Mouse (Mus musculus) embryonic facial prominence, embryonic 13.5 days (tissue): Measurements from ENCODE around the gene Klhdc9. TPM values are rescaled to one million over a fixed set of nuclear protein-coding genes. Genes with fewer than 3 reads are reported as not detected.
A peak's percentile ranks its signal among the peaks of the same experiment; 100 is the strongest.

Experiments used
- ATAC-seq: fragments of 200-750 bp; cut with Nextera tagmentation; 2 replicates; pipeline ENCODE4 v1.8.0; 2017; ENCODE audit warnings: low read depth; ENCODE audit not compliant: insufficient number of reproducible peaks, insufficient read depth, low FRiP score, low TSS enrichment
- H3K27ac ChIP-seq: fragments of 300-500 bp; sonication (generic); 2 replicates; pipeline ENCODE4 v1.5.1; 2015; ENCODE audit warnings: moderate library complexity, mild to moderate bottlenecking, inconsistent platforms
- H3K27me3 ChIP-seq: fragments of 300-500 bp; sonication (generic); 2 replicates; pipeline ENCODE4 v1.6.1; 2015; ENCODE audit warnings: mild to moderate bottlenecking, inconsistent platforms
- H3K36me3 ChIP-seq: fragments of 300-500 bp; sonication (generic); 2 replicates; pipeline ENCODE4 v1.6.1; 2015; ENCODE audit warnings: mild to moderate bottlenecking, inconsistent platforms
- H3K4me1 ChIP-seq: fragments of 300-500 bp; sonication (generic); 2 replicates; pipeline ENCODE4 v1.6.1; 2015; ENCODE audit warnings: inconsistent platforms
- H3K4me2 ChIP-seq: fragments of 300-500 bp; sonication (generic); 2 replicates; pipeline ENCODE4 v1.6.1; 2015; ENCODE audit warnings: moderate library complexity, mild to moderate bottlenecking, inconsistent platforms
- H3K4me3 ChIP-seq: fragments of 300-500 bp; sonication (generic); 2 replicates; pipeline ENCODE4 v1.5.1; 2015; ENCODE audit warnings: mild to moderate bottlenecking, inconsistent platforms
- H3K9ac ChIP-seq: fragments of 300-500 bp; sonication (generic); 2 replicates; pipeline ENCODE4 v1.6.1; 2015; ENCODE audit warnings: mild to moderate bottlenecking, inconsistent platforms
- H3K9me3 ChIP-seq: fragments of 300-500 bp; sonication (generic); 2 replicates; pipeline ENCODE4 v1.6.1; 2016; ENCODE audit warnings: inconsistent platforms
- WGBS: fragments of 180-500 bp; shearing (Covaris S2); methylation state at CpG from one replicate; pipeline ENCODE4 v1.1.7; 2015; ENCODE audit warnings: mixed read lengths; 5-methylcytosine and 5-hydroxymethylcytosine counted together
- polyA plus RNA-seq: library from polyadenylated mRNA; unstranded; fragments of >200 nt; fragmentation: Nextera tagmentation; extraction: Ambion mirVana; gene quantifications from 2 replicates; pipeline ENCODE4 v1.2.1, GENCODE M21; 2015

Klhdc9 gene
- polyA plus RNA-seq, 1 experiment from 2014 or later = 1.2 TPM

DNA sequence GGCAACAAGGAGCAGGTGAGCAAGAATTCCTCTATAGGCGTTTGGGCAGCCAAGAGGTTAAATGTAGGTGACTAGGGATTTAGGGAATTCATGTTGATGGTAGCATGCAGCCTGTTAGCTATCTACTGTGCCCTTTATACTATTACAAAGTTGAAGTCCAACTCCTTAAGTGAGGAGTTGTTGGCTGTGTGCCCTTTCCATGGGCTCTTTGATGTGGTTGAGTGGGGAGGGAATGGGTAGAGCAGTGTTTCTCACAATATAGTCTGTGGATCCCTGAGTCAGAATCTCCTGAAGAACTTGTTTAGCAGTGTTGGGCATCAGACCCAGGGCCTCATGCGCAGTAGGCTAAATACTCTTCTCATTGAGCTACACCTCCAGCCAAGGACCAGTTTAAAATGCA is 3.8 kb downstream of the Klhdc9 start:
- Histone ChIP-seq H3K4me3 (no peak overlapping the region), H3K9ac (no peak overlapping the region), H3K27ac (no peak overlapping the region), H3K36me3 (peaks cover 31% of the 10 kb centered on the region), H3K9me3 (no peaks in the 10 kb centered on the region), H3K4me1 (peaks cover 15% of the 10 kb centered on the region), H3K27me3 (no peaks in the 10 kb centered on the region), H3K4me2 (no peak overlapping the region)
- ATAC-seq = no peak
- WGBS = 88% methylated on average over 2 of the region's 2 CpGs

DNA sequence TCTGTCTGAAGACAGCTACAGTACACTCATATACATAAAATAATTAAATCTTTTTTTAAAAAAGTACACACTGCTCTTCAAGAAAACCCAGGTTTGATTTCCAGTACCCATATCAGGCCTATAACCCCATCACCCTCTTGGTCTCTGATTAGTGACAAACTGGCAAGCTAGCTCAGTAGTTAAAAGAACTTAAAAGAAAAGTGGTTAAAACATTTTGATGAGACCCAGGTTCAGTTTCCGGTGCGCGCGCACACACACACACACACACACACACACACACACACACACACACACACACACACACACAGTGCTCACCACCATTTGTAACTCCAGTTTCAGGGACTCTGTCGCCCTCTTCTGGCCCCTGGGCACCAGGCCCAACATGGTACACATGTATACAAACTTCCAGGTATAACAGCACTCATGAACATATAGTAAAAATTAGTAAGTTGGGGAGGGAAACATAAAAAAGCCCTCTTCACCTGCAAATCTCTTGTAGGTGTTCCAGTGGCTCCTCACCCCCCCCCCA is 4.7 kb downstream of the Klhdc9 start:
- WGBS = 75% methylated on average over 5 of the region's 5 CpGs

DNA sequence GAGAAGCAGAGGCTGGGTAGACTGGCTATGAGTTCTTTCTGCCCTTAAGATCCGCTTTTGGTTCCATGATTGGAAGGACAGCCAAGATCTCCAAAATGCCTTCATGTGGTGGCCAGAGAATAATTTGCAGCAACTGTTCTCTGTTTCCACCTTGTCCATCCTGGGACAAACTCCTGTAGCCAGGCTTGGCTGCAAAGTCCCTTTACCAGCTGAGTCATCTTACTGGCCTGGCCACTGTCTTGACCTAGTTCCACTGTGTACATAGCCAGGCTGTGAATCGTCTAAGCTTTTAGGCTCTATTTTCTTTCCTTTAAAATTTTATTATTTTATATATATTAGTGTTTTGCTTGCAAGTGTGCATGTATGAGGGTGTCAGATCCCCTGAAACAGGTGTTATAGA is 11.4 kb downstream of the Klhdc9 start:
- H3K36me3 ChIP-seq = peaks cover 3% of the 10 kb centered on the region; the same call in 1 of the 2 replicates
- no peak for ATAC-seq
- H3K27ac ChIP-seq = no peak overlapping the region
- WGBS = 94% methylated on average over 2 of the region's 2 CpGs
- no peak overlapping the region for H3K4me2 ChIP-seq
- 0 out of 2 replicates have a peak, but pooled peaks cover 6% of the 10 kb centered on the region for H3K9me3 ChIP-seq
- H3K4me1 ChIP-seq = peaks cover 17% of the 10 kb centered on the region
- no peaks in the 10 kb centered on the region for H3K27me3 ChIP-seq
- H3K4me3 ChIP-seq = no peak overlapping the region
- H3K9ac ChIP-seq = no peak overlapping the region

More for the DNA sequence above, 4.7 kb downstream of the Klhdc9 start:
- Histone ChIP-seq H3K27ac (no peak overlapping the region), H3K4me1 (peaks cover 10% of the 10 kb centered on the region), H3K9me3 (no peaks in the 10 kb centered on the region), H3K36me3 (peaks cover 31% of the 10 kb centered on the region), H3K4me3 (no peak overlapping the region), H3K4me2 (no peak overlapping the region), H3K9ac (no peak overlapping the region), H3K27me3 (no peaks in the 10 kb centered on the region)
- ATAC-seq = no peak

DNA sequence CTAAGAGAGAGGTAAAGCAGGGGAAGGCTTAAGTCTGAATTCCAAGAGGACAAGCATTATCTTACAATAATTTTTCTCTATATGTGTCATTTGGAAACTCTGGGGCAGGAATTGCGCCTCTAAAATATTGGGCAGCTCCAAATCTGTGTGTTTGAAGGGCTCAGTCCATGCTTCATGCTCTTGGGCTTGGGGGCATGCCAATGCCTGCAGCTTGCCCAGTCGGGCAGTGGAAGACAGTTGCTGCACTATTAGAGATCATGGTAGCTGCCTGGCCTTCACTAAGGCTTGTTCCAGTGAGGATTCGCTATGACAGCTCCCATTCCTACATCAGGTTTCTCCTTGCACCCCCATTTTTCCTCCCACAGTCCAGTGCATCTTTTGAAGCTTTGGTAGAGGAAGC is 11.9 kb downstream of the Klhdc9 start:
- H3K9ac ChIP-seq = no peak overlapping the region
- no peak overlapping the region for H3K4me2 ChIP-seq
- 0 out of 2 replicates have a peak, but pooled peaks cover 6% of the 10 kb centered on the region for H3K9me3 ChIP-seq
- H3K4me3 ChIP-seq = no peak overlapping the region
- no peak overlapping the region for H3K27ac ChIP-seq
- ATAC-seq = no peak
- no peaks in the 10 kb centered on the region for H3K27me3 ChIP-seq
- H3K4me1 ChIP-seq = peaks cover 22% of the 10 kb centered on the region
- peaks cover 3% of the 10 kb centered on the region; the same call in 1 of the 2 replicates for H3K36me3 ChIP-seq
- WGBS = 91% methylated on average over 3 of the region's 3 CpGs

DNA sequence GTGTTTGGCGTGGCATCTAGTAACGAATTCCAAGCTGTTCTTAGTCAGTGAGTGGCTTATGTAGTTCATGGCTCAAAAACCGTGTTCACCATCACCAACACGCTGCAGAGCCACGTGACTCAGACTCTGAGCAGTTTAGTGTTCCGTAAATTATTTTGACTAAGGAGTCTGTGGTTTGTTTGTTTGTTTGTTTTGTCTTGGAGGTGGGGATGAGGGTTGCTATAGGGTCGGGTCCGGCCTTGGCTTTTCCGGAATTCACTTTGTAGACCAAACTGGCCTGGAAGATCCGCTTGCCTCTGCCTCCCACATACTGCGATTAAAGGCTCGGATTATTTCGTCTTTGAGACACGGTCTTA is 14.5 kb downstream of the Klhdc9 start:
- H3K27ac ChIP-seq = no peak overlapping the region
- 2% methylated on average over 14 of the region's 14 CpGs for WGBS

DNA sequence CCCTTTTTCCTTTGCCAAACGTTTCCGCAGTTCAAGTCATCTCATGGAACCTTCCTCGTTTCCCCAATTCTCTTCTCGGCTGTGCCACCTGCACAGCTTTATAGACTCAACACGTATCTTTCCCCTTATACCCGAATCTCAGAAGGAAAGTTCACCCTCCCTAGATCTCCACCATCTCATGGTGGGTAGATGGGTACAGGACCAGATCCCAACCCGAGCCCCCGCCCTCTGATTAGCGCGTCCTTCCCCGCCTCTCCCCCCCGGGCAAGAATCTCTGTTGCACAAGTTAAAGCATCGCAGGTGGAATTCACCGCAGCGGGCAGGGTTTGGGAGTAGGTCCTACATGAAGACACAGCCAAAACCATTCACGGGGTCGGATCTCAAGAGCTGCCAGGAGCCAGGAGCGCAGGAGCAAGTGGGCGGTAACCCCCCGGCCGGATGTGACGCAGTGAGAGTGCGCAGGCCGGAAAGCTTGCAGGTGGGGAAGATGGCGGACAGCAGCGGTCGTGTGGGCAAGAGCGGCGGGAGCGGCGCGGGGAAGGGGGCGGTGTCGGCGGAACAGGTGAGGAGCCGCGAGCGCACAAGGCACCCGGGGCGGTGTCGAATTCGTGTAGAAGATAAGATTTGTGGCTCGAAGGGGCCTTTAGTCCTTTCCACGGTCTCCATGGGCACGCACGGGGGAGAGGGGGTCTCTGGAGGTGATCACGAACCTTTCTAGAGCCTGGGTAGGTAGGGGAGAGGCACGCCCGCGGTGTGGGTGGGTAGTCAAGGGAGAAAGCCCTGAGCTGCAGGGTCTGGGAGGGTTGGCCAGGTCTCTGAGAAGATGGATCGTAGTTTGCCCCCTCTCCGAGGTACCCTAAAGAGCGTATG is 15.1 kb downstream of the Klhdc9 start, which contains the start of the genes Nit1 and Pfdn2:
Gene Nit1, minus strand, starts transcription at position 422 of the 870 bp plus-strand sequence.
Gene Pfdn2, plus strand, starts transcription at position 446 of the 870 bp plus-strand sequence.
- 0 out of 2 replicates have a peak, but pooled peaks cover 6% of the 10 kb centered on the region for H3K9me3 ChIP-seq
- peak within 1 kb of the TSS; percentile 86 for H3K4me2 ChIP-seq
- H3K36me3 ChIP-seq = peaks cover 33% of the 10 kb centered on the region
- H3K4me1 ChIP-seq = peaks cover 22% of the 10 kb centered on the region
- peak within 1 kb of the TSS; percentile 92 for H3K4me3 ChIP-seq
- no peaks in the 10 kb centered on the region for H3K27me3 ChIP-seq
- H3K27ac ChIP-seq = peak within 1 kb of the TSS; percentile 73
- 1% methylated on average over 53 of the region's 53 CpGs for WGBS
- ATAC-seq = peak; percentile 86
- peak within 1 kb of the TSS; percentile 89 for H3K9ac ChIP-seq

More for the DNA sequence above, 14.5 kb downstream of the Klhdc9 start:
- ATAC-seq = no peak
- H3K36me3 ChIP-seq = peaks cover 27% of the 10 kb centered on the region
- peaks cover 22% of the 10 kb centered on the region for H3K4me1 ChIP-seq
- no peaks in the 10 kb centered on the region for H3K27me3 ChIP-seq
- 0 out of 2 replicates have a peak, but pooled peaks cover 6% of the 10 kb centered on the region for H3K9me3 ChIP-seq
- H3K4me3 ChIP-seq = peak overlapping the region; percentile 92
- peak overlapping the region; percentile 86 for H3K4me2 ChIP-seq
- H3K9ac ChIP-seq = peak overlapping the region; percentile 89

DNA sequence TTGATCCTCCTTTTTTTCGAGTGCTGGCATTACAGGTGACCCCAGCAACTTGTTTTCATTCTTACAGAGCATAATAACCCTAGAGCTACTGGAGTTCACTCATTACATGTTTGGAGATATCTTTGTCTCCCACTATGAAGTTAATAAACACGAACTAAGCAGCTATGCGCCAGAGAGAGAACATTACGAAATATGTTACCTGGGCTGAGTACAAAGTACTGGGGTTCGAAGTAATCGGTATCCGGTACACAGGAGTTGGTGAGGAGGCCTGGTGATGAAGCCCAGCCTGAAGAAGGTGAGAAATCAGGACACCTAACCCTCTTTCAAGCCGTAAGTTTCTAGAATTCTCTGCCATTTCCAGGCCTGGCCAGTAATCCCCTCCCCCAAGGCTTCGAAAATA is 15.9 kb downstream of the Klhdc9 start:
- Histone ChIP-seq H3K36me3 (peaks cover 41% of the 10 kb centered on the region), H3K9me3 (0 out of 2 replicates have a peak, but pooled peaks cover 6% of the 10 kb centered on the region), H3K27ac (no peak overlapping the region), H3K4me2 (peak overlapping the region; percentile 86), H3K4me3 (peak overlapping the region; percentile 92), H3K9ac (peak overlapping the region; percentile 89), H3K4me1 (peaks cover 22% of the 10 kb centered on the region), H3K27me3 (no peaks in the 10 kb centered on the region)
- no peak for ATAC-seq
- 77% methylated on average over 9 of the region's 9 CpGs for WGBS

DNA sequence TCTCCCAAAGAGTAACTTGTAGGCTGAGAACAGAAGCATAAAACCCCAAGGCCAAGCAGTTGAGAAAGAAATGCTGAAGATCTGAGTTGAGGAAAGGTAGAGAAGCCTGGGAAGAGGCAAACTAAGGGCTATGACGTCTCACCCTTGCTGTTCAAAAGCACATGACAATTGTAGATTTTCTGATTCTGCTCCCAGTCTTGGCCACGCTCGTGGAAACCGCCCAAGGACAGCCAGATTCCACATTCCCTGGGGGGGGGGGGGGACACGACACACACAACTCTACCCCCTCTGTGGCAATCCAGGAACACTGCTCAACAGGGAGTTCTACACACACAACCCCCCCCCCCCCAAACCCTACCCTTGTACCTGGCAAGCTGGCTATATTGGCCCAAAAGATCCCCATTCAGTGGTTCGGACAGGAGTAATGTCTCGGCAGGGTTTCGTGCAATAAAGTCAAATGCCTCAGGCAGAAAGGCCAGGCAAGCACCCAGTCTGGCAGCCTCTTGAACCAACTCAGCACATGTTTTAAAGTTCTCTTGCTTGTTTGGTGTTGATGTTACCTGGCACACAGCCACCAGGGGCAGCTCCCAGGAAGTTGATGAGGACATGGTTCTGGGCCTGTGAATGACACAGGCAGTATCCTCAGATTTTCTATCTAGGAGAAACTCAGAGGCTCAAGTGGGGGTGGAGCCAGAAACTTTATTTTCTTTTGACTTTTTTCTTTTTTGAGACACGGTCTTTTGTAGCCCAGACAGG is 16.5 kb downstream of the Klhdc9 start:
- Histone ChIP-seq H3K4me1 (peaks cover 22% of the 10 kb centered on the region), H3K4me3 (no peak overlapping the region; the same call in 1 of the 2 replicates), H3K27ac (no peak overlapping the region), H3K9me3 (0 out of 2 replicates have a peak, but pooled peaks cover 6% of the 10 kb centered on the region), H3K27me3 (no peaks in the 10 kb centered on the region), H3K36me3 (peaks cover 46% of the 10 kb centered on the region), H3K4me2 (peak overlapping the region; percentile 86), H3K9ac (no peak overlapping the region)
- 74% methylated on average over 8 of the region's 9 CpGs for WGBS
- ATAC-seq = 0 out of 2 replicates have a peak, but pooled peaks have one; percentile 16

DNA sequence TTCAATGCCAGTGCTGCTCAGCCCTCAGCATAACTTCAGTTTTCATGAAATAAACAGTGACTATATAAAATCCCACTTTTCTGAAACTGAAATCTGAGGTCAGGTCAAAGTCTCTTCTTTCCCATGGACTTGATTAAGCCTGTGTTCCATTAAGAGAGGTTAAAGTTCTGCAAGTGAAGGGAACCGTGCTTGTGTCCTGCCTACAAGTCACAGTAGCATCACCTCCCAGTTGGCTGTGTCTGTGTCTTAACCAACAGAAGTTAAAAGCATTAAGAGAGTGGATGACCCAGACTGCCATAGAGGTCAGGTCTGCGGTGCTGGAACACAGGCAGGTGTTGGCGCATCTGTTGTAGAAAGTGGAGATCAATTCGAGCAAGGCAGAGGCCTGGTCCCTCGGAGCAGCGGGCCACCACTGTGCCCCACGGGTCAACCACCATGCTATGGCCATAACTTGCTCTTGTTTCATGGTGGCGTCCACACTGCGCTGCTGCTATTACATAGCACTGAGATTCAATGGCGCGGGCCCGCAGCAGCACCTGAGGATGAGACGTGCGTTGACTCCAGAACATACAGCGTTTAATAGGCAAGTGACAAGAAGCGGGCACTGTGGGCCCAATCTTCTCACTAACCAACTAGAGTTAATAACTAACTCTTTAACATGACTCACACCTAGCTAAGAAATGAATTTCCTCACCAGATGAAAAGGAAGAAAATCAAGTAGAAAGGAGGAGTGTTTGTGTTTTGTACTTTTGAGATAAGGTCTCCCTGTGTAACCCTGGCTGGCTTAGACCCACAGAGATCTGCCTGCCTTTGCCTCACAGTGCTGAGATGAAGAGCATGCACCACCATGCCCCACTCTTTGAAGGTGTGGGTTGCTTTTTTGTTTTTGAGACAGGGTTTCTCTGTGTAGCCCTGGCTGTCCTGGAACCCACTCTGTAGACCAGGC is 18.1 kb downstream of the Klhdc9 start:
- Histone ChIP-seq H3K4me3 (no peak overlapping the region), H3K4me1 (peaks cover 19% of the 10 kb centered on the region), H3K27me3 (no peaks in the 10 kb centered on the region), H3K27ac (no peak overlapping the region), H3K9ac (no peak overlapping the region), H3K9me3 (0 out of 2 replicates have a peak, but pooled peaks cover 6% of the 10 kb centered on the region), H3K4me2 (no peak overlapping the region), H3K36me3 (peaks cover 59% of the 10 kb centered on the region)
- no peak for ATAC-seq
- 94% methylated on average over 16 of the region's 16 CpGs for WGBS

DNA sequence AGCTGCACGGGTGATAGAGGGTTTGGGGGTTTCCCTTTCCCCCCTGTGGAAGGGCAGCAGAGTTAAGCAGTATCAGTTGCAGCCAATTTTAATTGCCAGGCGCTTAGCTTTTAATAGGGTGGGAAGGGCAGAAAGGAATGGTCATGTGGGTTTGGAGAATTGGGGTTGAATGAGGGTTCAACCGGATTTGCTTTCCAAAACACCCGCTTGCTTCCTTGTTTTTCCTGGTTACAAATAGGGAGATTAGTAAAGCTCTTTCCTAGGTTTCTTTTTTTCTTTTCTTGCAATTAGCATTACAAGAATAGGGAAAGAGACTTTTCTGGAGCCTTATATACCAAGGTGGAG is 30.4 kb downstream of the Klhdc9 start:
- Histone ChIP-seq H3K9ac (peak overlapping the region; percentile 96), H3K27me3 (no peaks in the 10 kb centered on the region), H3K36me3 (0 out of 2 replicates have a peak, but pooled peaks cover 2% of the 10 kb centered on the region), H3K4me3 (peak overlapping the region; percentile 82), H3K9me3 (no peaks in the 10 kb centered on the region), H3K4me1 (peaks cover 27% of the 10 kb centered on the region), H3K27ac (peak overlapping the region; percentile 99), H3K4me2 (peak overlapping the region; percentile 88)
- ATAC-seq = no peak
- 0% methylated on average over 4 of the region's 4 CpGs for WGBS
